Mouse (Mus musculus): ENCODE results near the gene Tmem141. TPM values are rescaled to one million over a fixed set of nuclear protein-coding genes. Genes with fewer than 3 reads are reported as not detected.
A peak's percentile ranks its signal among the peaks of the same experiment; 100 is the strongest.

Gene Tmem141
- polyA plus RNA-seq, 2 experiments, result 26.8 to 30.3 TPM

DNA sequence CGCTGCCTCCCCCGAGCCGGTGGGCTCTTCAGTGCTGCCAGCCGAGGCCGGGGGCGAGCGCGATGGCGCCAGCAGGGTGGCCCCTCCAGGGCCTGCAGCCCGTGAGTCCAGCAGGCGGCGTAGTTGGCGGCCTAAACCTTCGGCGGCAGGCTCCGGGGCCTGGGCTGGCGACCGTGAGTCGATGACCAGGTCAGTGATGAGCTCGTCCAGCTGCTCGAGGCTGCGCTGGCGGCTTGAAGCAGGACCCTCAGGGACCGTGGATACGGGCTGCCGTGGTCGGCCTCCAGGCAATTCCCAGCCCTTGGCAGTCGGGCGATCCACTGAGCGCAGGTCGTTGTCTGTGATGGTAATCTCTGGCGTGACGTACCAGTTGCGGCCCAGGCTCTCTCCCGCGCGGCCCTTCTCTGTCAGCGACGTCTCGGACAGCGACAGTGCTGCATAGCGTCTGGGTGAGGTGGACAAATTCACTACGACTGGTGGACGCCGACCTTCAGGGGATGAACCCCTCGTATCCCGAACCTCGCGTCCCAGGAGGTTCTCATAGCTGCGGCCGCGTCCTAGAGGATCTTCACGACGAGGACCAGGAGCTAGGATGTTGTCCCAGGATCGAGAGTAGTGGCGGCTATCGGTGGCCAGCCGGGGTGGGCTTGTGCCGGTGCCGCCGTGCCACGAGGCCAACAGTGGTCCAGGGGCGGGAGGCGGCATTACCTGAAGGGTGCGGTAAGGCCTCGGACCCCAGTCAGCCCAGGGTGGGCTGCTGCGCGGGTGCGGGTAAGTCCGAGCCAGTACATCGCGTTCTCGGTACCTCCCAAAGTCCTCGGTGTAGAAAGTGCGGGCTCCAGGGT, 43.6 kb downstream of the Tmem141 start:
- 6% methylated on average over 58 of the region's 75 CpGs for WGBS
- no peak for DNase-seq (ENCODE audit: low spot score)
- Histone ChIP-seq H3K36me3 (ENCODE audit: control insufficient read depth, insufficient read depth, low read length) (peaks cover 6% of the 10 kb centered on the region), H3K4me2 (replicated peaks; ENCODE audit: low read depth, low read length, severe bottlenecking) (peak overlapping the region; percentile 43), H3K27ac (replicated peaks; ENCODE audit: low read depth, low read length) (no peak overlapping the region), H3K27me3 (ENCODE audit: control insufficient read depth, insufficient read depth, low read length) (peaks cover 54% of the 10 kb centered on the region), H3K9me3 (ENCODE audit: control insufficient read depth, low read length) (no peaks in the 10 kb centered on the region), H3K4me3 (replicated peaks; ENCODE audit: low read length) (peak overlapping the region; percentile 26), H3K4me1 (ENCODE audit: control insufficient read depth, insufficient read depth, low read length) (peaks cover 56% of the 10 kb centered on the region), H3K9ac (ENCODE audit: low read depth, low read length, severe bottlenecking) (peak overlapping the region; percentile 36; the same call in 1 of the 2 replicates)
- no peak for ATAC-seq (ENCODE audit: low FRiP score, low read depth)
- no peak for TF ChIP-seq POLR2A (IDR thresholded peaks at IDR 0.05; ENCODE audit: borderline replicate concordance, extremely low read depth, insufficient read depth, insufficient read length)

DNA sequence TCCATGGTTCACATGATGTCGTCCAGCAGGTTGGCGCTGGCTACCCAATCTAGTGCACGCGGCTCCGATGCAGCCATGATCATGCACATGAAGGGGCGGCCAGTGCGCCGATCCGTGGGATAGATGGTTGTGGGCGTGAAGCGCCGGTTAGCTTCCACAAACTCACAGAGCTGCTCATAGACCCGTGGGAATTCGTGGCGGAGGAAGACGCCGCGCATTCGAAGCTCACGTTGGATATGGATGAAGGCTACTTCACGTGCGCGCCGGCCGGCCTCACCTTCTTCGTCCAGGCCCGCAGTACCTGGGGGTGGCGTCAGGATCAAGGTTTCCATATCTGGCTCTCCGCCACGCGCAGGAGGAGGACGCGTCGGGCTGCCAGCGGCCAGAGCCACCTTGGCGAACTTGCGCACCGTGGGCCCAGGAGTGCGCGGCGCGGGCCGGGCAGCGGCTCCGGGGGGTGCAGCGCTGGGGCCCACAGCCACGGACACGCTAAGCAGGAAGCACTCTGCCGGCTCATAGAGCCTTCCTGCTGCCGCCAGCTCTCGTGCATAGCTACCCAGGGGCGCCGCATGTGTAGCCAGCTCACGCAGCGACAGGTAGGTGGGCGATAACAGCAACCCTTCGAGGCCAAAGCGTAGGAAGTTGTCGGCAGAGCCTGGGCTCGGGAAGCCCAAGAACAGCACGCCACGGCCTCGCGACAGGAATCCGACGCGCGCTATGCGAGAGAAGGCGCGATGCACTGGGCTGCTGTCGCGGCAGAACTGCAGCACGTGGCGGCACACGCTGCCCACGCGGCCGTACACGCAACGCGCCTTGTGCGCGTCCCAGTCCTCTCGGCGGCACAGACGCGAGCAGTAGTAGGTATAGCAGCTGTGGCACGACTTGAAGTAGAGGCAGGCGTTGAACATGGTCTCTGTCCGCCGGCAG, 44.6 kb downstream of the Tmem141 start:
- H3K4me1 ChIP-seq (ENCODE audit: control insufficient read depth, insufficient read depth, low read length), result peaks cover 55% of the 10 kb centered on the region
- H3K9me3 ChIP-seq (ENCODE audit: control insufficient read depth, low read length), result no peaks in the 10 kb centered on the region
- ATAC-seq (ENCODE audit: low FRiP score, low read depth) (no peak), DNase-seq (ENCODE audit: low spot score) (no peak)
- peaks cover 54% of the 10 kb centered on the region for H3K27me3 ChIP-seq (ENCODE audit: control insufficient read depth, insufficient read depth, low read length)
- peak overlapping the region; percentile 36; the same call in 1 of the 2 replicates for H3K9ac ChIP-seq (ENCODE audit: low read depth, low read length, severe bottlenecking)
- H3K36me3 ChIP-seq (ENCODE audit: control insufficient read depth, insufficient read depth, low read length), result 0 out of 2 replicates have a peak, but pooled peaks cover 6% of the 10 kb centered on the region
- TF ChIP-seq POLR2A (IDR thresholded peaks at IDR 0.05; ENCODE audit: borderline replicate concordance, extremely low read depth, insufficient read depth, insufficient read length), result no peak
- H3K4me3 ChIP-seq (replicated peaks; ENCODE audit: low read length), result peak overlapping the region; percentile 26
- H3K27ac ChIP-seq (replicated peaks; ENCODE audit: low read depth, low read length), result no peak overlapping the region
- H3K4me2 ChIP-seq (replicated peaks; ENCODE audit: low read depth, low read length, severe bottlenecking), result peak overlapping the region; percentile 43
- 16% methylated on average over 85 of the region's 92 CpGs for WGBS

DNA sequence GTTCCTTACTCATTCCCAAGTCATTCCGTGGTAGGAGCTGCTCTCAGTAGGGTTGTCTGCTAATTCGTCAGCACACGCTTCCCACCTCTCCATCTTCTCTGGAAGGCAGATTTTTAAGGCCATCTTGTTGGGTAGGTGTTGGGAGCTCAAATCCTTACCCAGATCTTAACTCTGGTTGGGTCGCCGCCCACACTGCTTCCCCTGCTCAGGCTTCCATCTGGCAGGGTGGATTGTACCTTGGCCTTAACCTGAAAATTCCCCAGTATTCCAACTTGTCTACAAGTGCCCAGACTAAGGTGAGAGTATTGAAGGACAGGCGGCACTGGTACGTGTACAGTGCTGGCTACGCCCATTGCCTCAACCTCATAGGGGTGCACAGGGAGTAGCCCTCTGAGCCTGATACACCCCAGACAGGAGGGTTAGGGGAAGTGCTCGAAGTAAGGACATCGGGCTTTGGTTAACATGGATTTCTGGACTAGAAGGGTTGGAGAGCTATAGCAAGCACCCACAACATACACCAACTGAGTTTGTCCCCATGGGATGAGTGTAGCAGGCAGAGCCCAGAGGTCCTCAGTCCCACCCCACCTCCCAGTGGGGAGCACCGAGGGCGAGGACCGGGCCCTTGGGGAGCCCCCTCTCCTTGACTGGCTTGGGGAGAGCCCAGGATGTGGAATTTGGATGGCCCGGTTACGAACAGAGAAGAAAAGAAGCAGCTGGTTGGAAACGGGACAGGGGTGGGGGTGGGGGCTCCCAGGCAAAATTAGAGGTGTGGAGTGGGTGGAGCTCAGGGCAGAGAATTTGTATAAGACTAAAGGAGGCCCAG, 45.6 kb downstream of the Tmem141 start:
- no peak for TF ChIP-seq POLR2A (IDR thresholded peaks at IDR 0.05; ENCODE audit: borderline replicate concordance, extremely low read depth, insufficient read depth, insufficient read length)
- DNase-seq (ENCODE audit: low spot score), result no peak
- Histone ChIP-seq H3K4me1 (ENCODE audit: control insufficient read depth, insufficient read depth, low read length) (peaks cover 48% of the 10 kb centered on the region), H3K9me3 (ENCODE audit: control insufficient read depth, low read length) (no peaks in the 10 kb centered on the region), H3K27me3 (ENCODE audit: control insufficient read depth, insufficient read depth, low read length) (peaks cover 52% of the 10 kb centered on the region), H3K4me2 (replicated peaks; ENCODE audit: low read depth, low read length, severe bottlenecking) (peak overlapping the region; percentile 70; the same call in 1 of the 2 replicates), H3K4me3 (replicated peaks; ENCODE audit: low read length) (peak overlapping the region; percentile 48; the same call in 1 of the 2 replicates), H3K36me3 (ENCODE audit: control insufficient read depth, insufficient read depth, low read length) (peaks cover 15% of the 10 kb centered on the region), H3K9ac (ENCODE audit: low read depth, low read length, severe bottlenecking) (peak overlapping the region; percentile 58; the same call in 1 of the 2 replicates), H3K27ac (replicated peaks; ENCODE audit: low read depth, low read length) (no peak overlapping the region)
- 79% methylated on average over 16 of the region's 16 CpGs for WGBS
- no peak for ATAC-seq (ENCODE audit: low FRiP score, low read depth)

DNA sequence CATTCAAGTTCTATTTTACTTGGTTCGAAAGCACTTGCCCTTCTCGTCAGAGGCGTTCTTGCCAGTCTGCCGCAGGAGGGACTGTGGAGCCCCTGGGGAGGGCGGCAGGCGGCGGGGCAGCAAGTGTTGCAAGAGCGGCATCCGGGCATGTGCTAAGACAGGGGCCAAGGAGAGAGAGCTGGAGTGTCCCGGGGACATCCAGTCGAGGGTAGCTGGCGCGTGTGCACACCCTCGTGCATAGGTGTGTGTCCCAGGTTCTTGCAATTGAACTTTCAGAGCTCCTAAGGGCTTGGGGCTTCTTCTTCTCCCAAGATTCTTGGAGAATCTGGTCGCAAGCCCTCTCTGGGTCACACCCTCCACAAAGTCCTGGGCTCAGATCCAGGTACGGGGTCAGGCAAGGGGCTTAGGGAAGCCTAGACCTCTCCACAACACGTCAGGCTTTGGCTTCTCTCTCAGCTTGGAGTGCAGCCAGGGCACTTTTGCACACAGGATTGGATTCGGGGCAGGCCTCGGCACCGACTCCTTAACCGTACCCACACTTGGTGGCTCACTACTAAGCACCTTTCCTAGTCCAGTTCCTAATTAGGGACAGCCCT, 46.3 kb downstream of the Tmem141 start:
- H3K27me3 ChIP-seq (ENCODE audit: control insufficient read depth, insufficient read depth, low read length), result peaks cover 45% of the 10 kb centered on the region
- no peak for TF ChIP-seq POLR2A (IDR thresholded peaks at IDR 0.05; ENCODE audit: borderline replicate concordance, extremely low read depth, insufficient read depth, insufficient read length)
- peak overlapping the region; percentile 83 for H3K27ac ChIP-seq (replicated peaks; ENCODE audit: low read depth, low read length)
- H3K4me1 ChIP-seq (ENCODE audit: control insufficient read depth, insufficient read depth, low read length), result peaks cover 47% of the 10 kb centered on the region
- 13% methylated on average over 21 of the region's 21 CpGs for WGBS
- ATAC-seq (ENCODE audit: low FRiP score, low read depth) (no peak), DNase-seq (ENCODE audit: low spot score) (peak; percentile 61)
- H3K4me2 ChIP-seq (replicated peaks; ENCODE audit: low read depth, low read length, severe bottlenecking), result peak overlapping the region; percentile 70
- peak overlapping the region; percentile 48 for H3K4me3 ChIP-seq (replicated peaks; ENCODE audit: low read length)
- H3K36me3 ChIP-seq (ENCODE audit: control insufficient read depth, insufficient read depth, low read length), result peaks cover 22% of the 10 kb centered on the region
- H3K9me3 ChIP-seq (ENCODE audit: control insufficient read depth, low read length), result no peaks in the 10 kb centered on the region
- peak overlapping the region; percentile 58 for H3K9ac ChIP-seq (ENCODE audit: low read depth, low read length, severe bottlenecking)
